Mouse (Mus musculus): ENCODE results near the gene Gm45837.

GRCm38 (mm10) chr7:101498385-101498784, 87.7 kb downstream of the Gm45837 start:
- no peak for TF ChIP-seq CTCF (IDR thresholded peaks at IDR 0.05; ENCODE audit: low read depth)
- TF ChIP-seq EP300 (IDR thresholded peaks at IDR 0.05; ENCODE audit: low read depth), result no peak

Measured in liver, embryonic 14.5 days (tissue).